Mouse (Mus musculus) right cerebral cortex, postnatal 14 days (tissue): ENCODE data around the gene Smyd4.

Experiments
- DNase-seq: peaks from one replicate; pipeline ENCODE4 v3.0.0; 2022

The Smyd4 gene

DNA sequence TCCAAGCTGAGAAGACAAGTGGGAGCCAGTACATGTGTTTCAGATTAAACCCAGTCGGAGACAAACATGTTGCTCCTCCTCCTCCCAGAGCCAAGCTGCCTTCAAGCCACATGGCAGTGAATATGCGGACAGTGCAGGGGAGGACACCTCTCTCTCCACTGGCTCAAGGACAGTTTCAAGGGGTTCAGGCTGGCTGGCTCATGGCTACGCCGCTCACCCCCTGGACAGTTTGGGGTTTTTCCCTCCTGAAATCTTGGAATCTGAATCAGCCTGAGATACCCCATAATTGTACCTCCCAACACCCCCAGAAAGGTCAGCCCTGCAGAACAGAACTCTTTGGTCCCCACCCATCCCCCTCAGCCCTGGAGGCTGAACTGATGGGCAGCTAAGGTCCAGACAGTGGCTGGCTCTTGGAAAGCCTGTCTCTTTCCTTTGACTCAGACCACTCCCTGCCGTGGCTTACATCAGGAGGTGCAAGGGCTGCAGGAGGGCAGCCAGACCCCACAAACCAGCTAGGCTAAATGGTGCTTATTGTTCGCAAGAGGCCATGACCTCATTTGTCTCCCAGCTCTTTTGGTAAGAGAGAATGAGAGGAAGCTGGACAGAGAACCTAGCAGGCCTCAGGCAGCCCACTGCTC, 73.3 kb downstream of the Smyd4 start:
- DNase-seq = no peak

DNA sequence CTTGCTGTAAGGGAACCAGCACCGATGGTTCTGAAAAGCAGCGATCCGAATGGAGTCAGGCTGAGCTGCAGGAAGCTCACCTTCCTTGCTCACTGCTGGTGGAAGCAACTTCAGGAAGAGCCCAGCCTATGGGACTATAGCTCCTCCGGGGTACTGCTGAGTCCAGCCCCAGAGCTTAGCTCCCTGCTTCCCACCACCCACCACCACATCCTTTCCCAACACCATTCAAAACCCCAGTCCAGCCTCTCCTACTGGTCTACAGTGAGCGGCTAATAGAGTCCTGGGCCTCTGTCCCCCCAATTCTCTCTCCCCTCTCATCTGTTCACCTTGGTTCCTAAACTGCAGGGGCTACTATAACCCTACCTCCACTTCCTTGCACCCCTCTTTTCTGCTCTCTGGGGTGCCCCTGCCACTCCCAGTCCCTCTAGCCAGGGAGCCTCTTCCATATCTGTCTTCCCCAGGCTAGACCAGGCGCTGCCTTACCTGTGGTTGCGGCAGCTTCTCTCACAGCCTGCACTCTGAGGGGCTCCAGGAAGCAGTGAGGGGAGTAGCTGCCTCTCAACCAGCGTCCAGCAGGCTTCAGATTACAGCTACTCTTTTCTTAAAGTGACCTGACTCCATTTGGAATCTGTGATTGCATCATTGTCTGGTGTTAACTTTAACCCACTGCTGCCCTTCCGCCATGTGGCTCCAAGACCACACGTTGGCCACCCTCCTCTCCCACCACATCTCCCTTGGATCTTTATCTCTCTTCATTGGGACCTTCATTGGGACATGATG, 74.0 kb downstream of the Smyd4 start, which contains the start of gene Serpinf1:
Gene Serpinf1 (minus strand): TSS at position 689 of the 780 bp plus-strand sequence.
- DNase-seq = no peak

GRCm38 (mm10) chr11:75423091-75423490, 74.9 kb downstream of the Smyd4 start:
- DNase-seq = no peak

- DNase-seq = no peak
Observed at GRCm38 (mm10) chr11:75424033-75424432, 75.8 kb downstream of the Smyd4 start.

DNA sequence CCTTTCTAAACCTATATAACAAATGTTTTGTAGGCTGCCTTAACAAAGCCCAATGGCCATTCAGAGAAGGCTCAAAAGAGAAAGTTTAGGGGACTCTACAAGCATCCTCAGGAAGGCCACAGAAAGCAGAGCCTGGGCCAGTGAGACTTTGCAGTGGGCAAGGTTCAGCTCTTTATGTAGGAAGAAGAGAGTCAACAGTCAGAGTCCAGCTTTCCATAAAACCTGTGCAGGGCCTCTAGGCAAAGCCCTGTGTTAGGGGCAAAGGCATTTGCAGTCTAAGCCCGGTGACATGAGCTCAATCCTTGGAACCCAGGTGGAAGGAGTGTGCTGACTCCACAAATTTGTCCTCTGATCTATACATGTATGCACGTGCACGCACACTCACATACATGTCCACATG, 76.2 kb downstream of the Smyd4 start:
- no peak for DNase-seq

DNA sequence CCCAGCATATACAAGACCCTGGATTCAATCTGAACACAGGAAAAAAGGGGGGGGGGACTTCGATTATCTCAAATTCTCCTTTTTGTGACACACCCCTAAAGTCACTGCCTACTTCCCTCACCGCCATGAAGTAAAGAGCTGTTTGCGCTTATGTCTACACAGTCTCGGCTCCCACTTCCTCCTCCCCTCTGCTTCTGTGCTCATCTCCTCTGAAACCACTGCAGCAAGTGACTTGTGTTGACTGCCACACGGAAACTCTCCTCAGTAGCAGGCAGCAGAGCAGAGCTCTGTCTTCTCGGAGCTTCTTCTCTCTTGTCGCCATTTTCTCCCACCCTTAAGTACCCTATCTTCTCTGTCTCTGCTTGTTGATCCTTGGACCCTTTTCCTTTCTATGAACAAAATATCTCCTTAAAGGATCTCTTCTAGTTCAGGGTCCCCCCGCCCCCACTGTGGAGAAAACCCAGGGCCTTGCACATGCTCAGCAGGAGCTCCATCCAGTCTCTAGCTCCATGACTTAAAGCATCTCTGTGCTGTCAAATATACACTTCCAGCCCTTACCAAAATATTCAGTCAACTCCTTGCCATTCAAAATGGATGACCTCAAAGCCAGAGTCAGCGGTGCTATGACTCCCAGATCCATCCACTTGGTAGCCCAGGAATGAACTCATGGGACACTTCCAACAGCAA, 80.9 kb downstream of the Smyd4 start:
- DNase-seq = no peak

- peak; percentile 72 for DNase-seq
Observed at GRCm38 (mm10) chr11:75431307-75431706, 83.1 kb downstream of the Smyd4 start.

DNA sequence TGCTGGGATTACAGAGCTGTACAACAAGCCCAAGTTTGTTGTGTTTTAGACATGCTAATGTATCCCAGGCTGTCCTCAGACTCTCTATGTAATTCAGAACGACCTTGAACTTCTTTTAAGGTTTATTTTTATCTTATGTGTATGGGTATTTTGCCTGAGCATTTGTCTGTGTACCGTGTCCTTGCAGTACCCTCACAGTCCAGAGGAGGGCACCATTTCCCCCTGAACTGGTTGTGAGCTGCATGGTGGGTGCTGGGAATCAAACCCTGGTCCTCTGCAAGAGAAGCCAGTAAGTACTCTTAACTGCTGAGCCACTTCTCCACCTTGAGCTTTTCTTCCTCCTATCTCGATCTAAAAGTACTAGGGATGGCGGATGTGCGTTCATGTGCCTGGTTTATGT, 85.9 kb downstream of the Smyd4 start:
- no peak for DNase-seq

DNA sequence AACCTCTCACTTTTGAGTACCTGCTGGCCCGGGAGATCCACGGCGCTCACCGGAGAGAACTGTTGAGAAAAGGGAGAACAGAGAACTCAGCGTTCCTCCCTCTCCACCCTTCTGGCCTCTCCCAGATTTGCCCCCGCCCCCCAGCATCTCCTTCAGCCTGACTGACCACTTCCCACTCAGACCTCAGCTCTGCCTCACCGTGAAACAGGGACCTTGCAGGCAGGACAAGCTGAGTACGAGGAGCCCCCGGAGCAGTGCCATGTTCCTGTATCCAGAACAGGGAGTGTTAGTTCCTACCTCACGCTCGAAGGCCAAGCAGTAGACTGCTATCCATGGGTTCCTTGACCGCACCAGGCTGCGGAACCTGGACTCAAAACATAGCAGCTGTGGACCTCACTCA, 90.0 kb downstream of the Smyd4 start:
- no peak for DNase-seq

DNA sequence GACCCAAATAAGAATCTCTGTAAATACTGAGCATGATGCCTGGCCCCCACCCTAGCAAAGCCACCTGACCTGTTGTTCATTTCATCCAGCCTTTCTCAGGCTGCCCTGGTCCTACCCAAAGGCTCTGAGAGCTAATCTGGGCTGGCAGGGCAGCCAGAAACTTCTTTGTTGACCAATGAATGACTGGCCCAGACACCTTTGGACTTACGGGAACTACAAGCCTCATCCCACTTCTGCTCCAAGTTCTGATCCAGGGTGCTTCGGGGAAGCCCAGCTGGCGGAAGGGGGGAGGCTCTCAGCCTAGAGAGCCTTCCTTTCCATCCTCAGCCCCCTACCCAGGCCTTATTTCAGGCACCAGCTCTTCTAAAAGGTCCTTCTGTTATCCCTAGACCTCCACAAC, 90.6 kb downstream of the Smyd4 start:
- DNase-seq = no peak

GRCm38 (mm10) chr11:75439363-75439762, 91.1 kb downstream of the Smyd4 start, which contains the start of gene Serpinf2:
Gene Serpinf2 (minus strand): TSS chr11:75439591.
- no peak for DNase-seq

- DNase-seq = no peak
Observed at GRCm38 (mm10) chr11:75439951-75440350, 91.7 kb downstream of the Smyd4 start.

GRCm38 (mm10) chr11:75441034-75441433, 92.8 kb downstream of the Smyd4 start:
- DNase-seq = no peak

DNA sequence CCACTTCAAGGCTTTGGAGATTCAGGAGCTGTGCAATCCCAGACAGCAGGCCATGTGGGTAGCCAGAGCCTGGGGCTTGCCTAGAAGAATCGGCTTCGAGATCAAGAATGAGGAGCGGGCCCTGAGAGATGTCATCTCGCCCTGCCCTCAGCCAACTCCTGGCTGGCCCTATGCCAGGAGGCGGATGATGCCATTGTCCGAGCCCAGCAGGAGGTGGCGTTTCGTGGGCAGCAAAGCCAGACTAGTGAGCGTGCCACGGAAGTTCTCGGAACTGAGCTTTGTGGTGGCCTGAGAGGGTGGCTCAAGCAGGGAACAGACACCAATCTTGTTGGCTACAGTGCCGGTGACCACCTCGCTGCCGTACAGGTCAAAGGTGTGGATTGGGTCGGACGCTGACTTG, 93.4 kb downstream of the Smyd4 start:
- no peak for DNase-seq

GRCm38 (mm10) chr11:75443711-75444110, 95.5 kb downstream of the Smyd4 start:
- no peak for DNase-seq

DNA sequence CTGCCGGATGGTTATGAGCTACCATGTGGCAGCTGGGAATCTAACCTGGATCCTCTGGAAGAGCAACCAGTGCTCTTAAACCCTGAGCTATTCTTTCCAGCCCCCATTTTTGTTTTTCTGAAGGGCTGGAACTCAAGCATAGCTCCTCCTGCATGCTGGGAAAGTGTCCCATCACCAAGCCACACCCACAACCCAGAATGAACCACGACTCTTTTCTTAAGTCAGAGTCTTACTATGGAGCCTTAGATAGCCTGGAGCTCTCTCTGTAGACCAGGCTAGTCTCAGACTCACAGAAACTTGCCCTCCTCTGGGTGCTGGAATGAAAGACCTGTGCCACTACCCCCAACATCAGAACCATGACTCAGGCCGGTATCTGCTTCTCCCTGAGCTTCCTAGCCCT, 100.3 kb downstream of the Smyd4 start:
- DNase-seq = no peak

GRCm38 (mm10) chr11:75449695-75450094, 101.5 kb downstream of the Smyd4 start:
- DNase-seq = peak; percentile 52

GRCm38 (mm10) chr11:75450304-75450908, 102.2 kb downstream of the Smyd4 start:
- DNase-seq = no peak

DNA sequence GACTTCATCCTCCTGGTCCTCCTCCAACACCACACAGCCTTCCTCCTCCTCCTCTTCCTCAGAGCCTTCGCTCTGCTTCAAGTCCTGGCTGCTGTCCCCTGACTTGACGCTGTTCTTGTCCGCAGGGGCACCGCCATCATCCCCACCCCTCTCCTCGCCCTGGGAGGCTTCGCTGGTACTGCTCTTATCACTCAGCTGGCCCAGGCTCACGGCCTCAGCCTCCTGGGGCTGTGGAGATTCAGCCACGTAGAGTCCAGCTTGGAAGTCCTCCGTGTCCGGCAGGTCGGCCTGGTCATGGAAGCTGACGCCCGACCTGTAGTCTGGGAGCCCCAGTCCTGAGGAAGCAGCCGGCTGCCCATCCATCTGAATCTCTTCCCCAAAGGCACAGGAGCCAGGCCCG, 102.7 kb downstream of the Smyd4 start:
- no peak for DNase-seq

- DNase-seq = no peak
Observed at GRCm38 (mm10) chr11:75452081-75452480, 103.8 kb downstream of the Smyd4 start.

DNA sequence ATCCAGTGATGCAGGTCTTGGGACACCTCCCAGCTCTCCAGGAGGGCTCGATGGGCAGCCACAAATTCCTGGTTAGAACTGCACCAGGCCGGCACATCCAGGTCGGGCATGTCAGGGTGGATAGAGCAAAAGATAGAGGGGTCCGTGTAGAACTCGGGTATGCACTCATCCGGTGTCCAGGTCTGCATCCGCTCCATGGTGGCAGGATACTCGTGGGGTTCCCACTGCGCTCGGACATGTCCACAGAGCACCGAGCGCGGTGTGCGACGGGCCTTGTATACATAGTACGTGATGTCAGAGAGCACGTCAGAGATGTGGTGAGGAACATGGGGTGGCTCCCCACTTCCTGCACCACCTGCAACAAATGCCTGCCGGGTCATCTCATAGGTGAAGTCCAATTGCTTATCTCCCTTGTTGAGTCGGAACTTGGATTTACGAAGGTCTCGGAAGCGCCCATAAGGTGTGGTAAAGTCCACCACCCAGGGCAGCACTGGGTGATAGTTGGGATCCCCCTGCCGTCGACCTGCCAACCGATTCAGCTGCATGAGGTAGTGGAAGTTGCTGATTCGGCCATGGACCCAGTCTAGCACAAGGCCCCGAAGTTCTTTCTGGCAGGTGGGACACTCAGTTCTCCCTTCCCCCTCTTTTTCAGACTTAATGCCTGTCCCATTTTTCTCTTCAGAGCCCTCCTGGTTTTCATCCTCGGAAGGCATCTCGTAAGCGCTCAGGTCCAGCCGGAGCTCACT, 104.8 kb downstream of the Smyd4 start:
- DNase-seq = no peak
